Mouse (Mus musculus) liver, embryonic 12.5 days (tissue): ENCODE measurements at regions not wholly inside any gene's neighbourhood (a gene's known extent, or its start where the extent isn't known, plus 50 kb on each side); places are given as distances from the start of the nearest gene placed in this dataset.

Experiments used
- ATAC-seq: fragments of 200-750 bp; cut with Nextera tagmentation; 2 replicates; pipeline ENCODE4 v1.8.0; 2017; ENCODE audit warnings: moderate number of reproducible peaks, mild to moderate bottlenecking, moderate library complexity
- H3K27ac ChIP-seq: fragments of 300-500 bp; sonication (generic); 2 replicates; pipeline ENCODE4 v1.5.1; 2016; ENCODE audit warnings: mild to moderate bottlenecking
- H3K27me3 ChIP-seq: fragments of 300-500 bp; sonication (generic); replicated peaks from 2 replicates; pipeline ENCODE4 v1.6.1; 2016; ENCODE audit warnings: mild to moderate bottlenecking, moderate library complexity
- H3K36me3 ChIP-seq: fragments of 300-500 bp; sonication (generic); 2 replicates; pipeline ENCODE4 v1.6.1; 2016; ENCODE audit warnings: mild to moderate bottlenecking, moderate library complexity
- H3K4me1 ChIP-seq: fragments of 300-500 bp; sonication (generic); 2 replicates; pipeline ENCODE4 v1.6.1; 2016
- H3K4me2 ChIP-seq: fragments of 300-500 bp; sonication (generic); 2 replicates; pipeline ENCODE4 v1.6.1; 2016; ENCODE audit warnings: mild to moderate bottlenecking, moderate library complexity
- H3K4me3 ChIP-seq: fragments of 300-500 bp; sonication (generic); 2 replicates; pipeline ENCODE4 v1.5.1; 2016; ENCODE audit warnings: mild to moderate bottlenecking, moderate library complexity
- H3K9ac ChIP-seq: fragments of 300-500 bp; sonication (generic); 2 replicates; pipeline ENCODE4 v1.6.1; 2016; ENCODE audit warnings: mild to moderate bottlenecking, moderate library complexity
- H3K9me3 ChIP-seq: fragments of 300-500 bp; sonication (generic); replicated peaks from 2 replicates; pipeline ENCODE4 v1.6.1; 2016; ENCODE audit warnings: mild to moderate bottlenecking, moderate library complexity
- WGBS: fragments of 180-500 bp; shearing (Covaris S2); methylation state at CpG from one replicate; pipeline ENCODE4 v1.1.7; 2016; ENCODE audit not compliant: insufficient replicate concordance; 5-methylcytosine and 5-hydroxymethylcytosine counted together

DNA sequence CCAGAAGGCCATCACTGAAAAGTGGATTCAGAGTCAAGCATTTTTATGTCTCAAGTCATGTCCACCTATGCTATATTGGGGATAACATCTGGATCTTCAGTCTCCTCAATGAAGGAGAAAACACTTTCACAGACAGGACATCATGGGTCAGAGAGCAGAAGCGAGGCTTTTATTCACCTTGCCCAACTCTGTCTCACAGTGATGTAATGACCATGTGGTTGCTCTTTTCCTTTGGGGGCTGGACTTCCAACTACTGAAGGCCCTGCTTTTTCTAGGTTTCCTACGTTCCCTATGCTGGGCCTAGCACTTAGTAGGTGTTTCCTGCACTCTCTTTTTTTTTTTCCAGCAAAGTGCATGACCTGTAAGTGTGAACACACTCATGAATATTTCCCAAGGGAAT, 130.4 kb downstream of the 4933412E24Rik start:
- Histone ChIP-seq H3K27ac (no peak overlapping the region), H3K9ac (no peak overlapping the region), H3K27me3 (no peaks in the 10 kb centered on the region), H3K4me1 (no peaks in the 10 kb centered on the region), H3K4me2 (no peak overlapping the region), H3K36me3 (no peaks in the 10 kb centered on the region), H3K4me3 (no peak overlapping the region), H3K9me3 (no peaks in the 10 kb centered on the region)
- WGBS, result 47% methylated on average over 2 of the region's 2 CpGs
- ATAC-seq, result no peak

GRCm38 (mm10) chr15:59882444-59882843, 134.0 kb downstream of the 4933412E24Rik start:
- Histone ChIP-seq H3K27me3 (no peaks in the 10 kb centered on the region), H3K4me2 (no peak overlapping the region), H3K9ac (no peak overlapping the region), H3K36me3 (no peaks in the 10 kb centered on the region), H3K4me3 (no peak overlapping the region), H3K27ac (no peak overlapping the region), H3K9me3 (no peaks in the 10 kb centered on the region), H3K4me1 (no peaks in the 10 kb centered on the region)
- 73% methylated on average over 5 of the region's 5 CpGs for WGBS
- ATAC-seq, result no peak

GRCm38 (mm10) chr15:59880426-59880825, 136.0 kb downstream of the 4933412E24Rik start:
- Histone ChIP-seq H3K4me3 (no peak overlapping the region), H3K4me2 (no peak overlapping the region), H3K9me3 (no peaks in the 10 kb centered on the region), H3K36me3 (no peaks in the 10 kb centered on the region), H3K4me1 (no peaks in the 10 kb centered on the region), H3K27me3 (no peaks in the 10 kb centered on the region), H3K27ac (no peak overlapping the region), H3K9ac (no peak overlapping the region)
- ATAC-seq, result no peak
- 75% methylated on average over 5 of the region's 5 CpGs for WGBS

DNA sequence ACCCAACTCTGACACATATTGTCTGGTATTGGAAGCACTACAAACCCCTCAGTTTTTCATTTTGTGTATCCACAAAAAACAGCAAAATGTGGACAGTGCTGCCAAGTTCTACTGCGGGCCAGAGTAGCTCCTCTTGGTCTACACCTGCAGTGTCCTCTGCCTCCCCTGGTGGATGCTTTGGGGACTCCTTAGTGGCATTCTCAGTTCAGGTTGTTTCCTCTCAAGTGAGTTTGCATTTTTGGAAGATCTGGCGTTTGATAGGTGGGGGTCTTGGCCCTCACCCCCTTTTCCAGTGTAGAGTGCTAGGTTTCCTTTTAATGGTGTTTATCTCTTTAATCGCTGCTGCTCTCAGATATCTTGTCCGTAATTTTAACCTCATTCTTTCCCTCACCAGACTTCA, 137.1 kb downstream of the 4933412E24Rik start:
- no peaks in the 10 kb centered on the region for H3K27me3 ChIP-seq
- 59% methylated on average over 4 of the region's 4 CpGs for WGBS
- no peak for ATAC-seq
- H3K4me1 ChIP-seq, result no peaks in the 10 kb centered on the region
- no peak overlapping the region for H3K27ac ChIP-seq
- no peaks in the 10 kb centered on the region for H3K9me3 ChIP-seq
- H3K4me2 ChIP-seq, result no peak overlapping the region
- H3K4me3 ChIP-seq, result no peak overlapping the region
- no peaks in the 10 kb centered on the region for H3K36me3 ChIP-seq
- H3K9ac ChIP-seq, result no peak overlapping the region

GRCm38 (mm10) chr15:59876279-59876742, 140.1 kb downstream of the 4933412E24Rik start:
- no peak overlapping the region for H3K9ac ChIP-seq
- H3K4me2 ChIP-seq, result no peak overlapping the region
- H3K9me3 ChIP-seq, result no peaks in the 10 kb centered on the region
- no peaks in the 10 kb centered on the region for H3K4me1 ChIP-seq
- no peaks in the 10 kb centered on the region for H3K27me3 ChIP-seq
- no peak overlapping the region for H3K4me3 ChIP-seq
- no peaks in the 10 kb centered on the region for H3K36me3 ChIP-seq
- 73% methylated on average over 7 of the region's 7 CpGs for WGBS
- no peak for ATAC-seq
- H3K27ac ChIP-seq, result no peak overlapping the region

DNA sequence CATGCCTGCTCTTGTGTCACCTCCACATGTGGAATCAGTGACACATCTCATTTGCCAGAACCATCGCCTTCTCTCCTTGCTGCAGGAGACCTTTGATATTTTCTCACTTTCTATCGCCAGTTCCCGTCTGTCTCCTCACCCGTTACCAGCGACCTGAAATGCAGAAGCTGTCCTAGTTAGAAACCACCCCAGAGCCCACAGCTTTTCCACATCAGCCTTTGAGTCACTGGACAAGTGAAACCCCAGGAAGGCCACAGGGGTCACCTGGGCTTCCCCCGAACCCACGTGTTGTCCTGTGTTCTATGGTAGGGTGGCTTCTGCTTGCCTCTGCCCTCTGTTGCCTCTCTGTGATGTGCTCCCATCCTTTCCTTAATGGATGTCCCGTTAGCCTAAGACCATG, 149.7 kb downstream of the 4933412E24Rik start:
- Histone ChIP-seq H3K4me3 (no peak overlapping the region), H3K9me3 (0 out of 2 replicates have a peak, but pooled peaks cover 5% of the 10 kb centered on the region), H3K36me3 (no peaks in the 10 kb centered on the region), H3K4me1 (no peaks in the 10 kb centered on the region), H3K4me2 (no peak overlapping the region), H3K27me3 (no peaks in the 10 kb centered on the region; the same call in 1 of the 2 replicates), H3K27ac (no peak overlapping the region), H3K9ac (no peak overlapping the region)
- no peak for ATAC-seq
- WGBS, result 77% methylated on average over 8 of the region's 8 CpGs

GRCm38 (mm10) chr15:59864746-59865499, 151.5 kb downstream of the 4933412E24Rik start:
- no peak overlapping the region for H3K4me2 ChIP-seq
- 0 out of 2 replicates have a peak, but pooled peaks cover under 1% of the 10 kb centered on the region for H3K9me3 ChIP-seq
- H3K27ac ChIP-seq, result no peak overlapping the region
- no peak overlapping the region for H3K9ac ChIP-seq
- H3K36me3 ChIP-seq, result no peaks in the 10 kb centered on the region
- no peak overlapping the region for H3K4me3 ChIP-seq
- no peak for ATAC-seq
- no peaks in the 10 kb centered on the region for H3K4me1 ChIP-seq
- WGBS, result 32% methylated on average over 18 of the region's 18 CpGs
- no peaks in the 10 kb centered on the region; the same call in 1 of the 2 replicates for H3K27me3 ChIP-seq

GRCm38 (mm10) chr15:59852271-59853000, 164.0 kb downstream of the 4933412E24Rik start:
- Histone ChIP-seq H3K27me3 (no peaks in the 10 kb centered on the region), H3K4me1 (no peaks in the 10 kb centered on the region), H3K4me3 (no peak overlapping the region), H3K27ac (no peak overlapping the region), H3K36me3 (no peaks in the 10 kb centered on the region), H3K9me3 (no peaks in the 10 kb centered on the region), H3K9ac (no peak overlapping the region), H3K4me2 (no peak overlapping the region)
- 66% methylated on average over 12 of the region's 12 CpGs for WGBS
- ATAC-seq, result no peak

DNA sequence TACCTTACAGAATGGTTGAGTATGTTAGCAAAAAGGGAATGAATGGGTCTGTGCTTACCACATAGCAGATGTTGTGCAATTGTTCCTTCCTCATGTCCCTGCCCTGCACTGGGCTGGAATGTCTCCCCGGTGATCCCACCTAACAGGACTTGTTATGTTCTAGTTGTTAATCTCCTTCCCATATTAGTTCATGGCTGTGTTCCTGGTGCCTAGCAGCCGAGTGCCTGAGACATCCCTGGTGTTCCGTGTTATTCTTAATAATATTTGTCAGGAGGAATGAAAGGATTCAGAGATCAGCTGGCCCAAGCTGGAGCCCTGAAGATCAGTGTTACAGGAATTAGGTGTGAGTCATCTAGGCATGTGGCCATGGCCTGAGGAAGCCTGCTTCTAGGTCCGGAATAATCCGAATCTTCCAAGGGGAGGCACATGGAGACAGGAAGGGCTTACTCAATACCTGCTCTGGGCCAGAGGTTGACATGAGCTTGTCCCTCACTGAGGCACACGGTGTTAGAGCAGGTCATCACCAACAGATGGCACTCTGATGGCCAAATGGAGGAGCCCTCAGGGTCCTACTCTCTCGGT, 171.2 kb downstream of the 4933412E24Rik start:
- H3K4me1 ChIP-seq, result no peaks in the 10 kb centered on the region
- no peaks in the 10 kb centered on the region for H3K36me3 ChIP-seq
- no peak overlapping the region for H3K4me2 ChIP-seq
- 53% methylated on average over 7 of the region's 7 CpGs for WGBS
- H3K27ac ChIP-seq, result no peak overlapping the region
- no peak overlapping the region for H3K4me3 ChIP-seq
- no peaks in the 10 kb centered on the region for H3K9me3 ChIP-seq
- ATAC-seq, result no peak
- no peaks in the 10 kb centered on the region for H3K27me3 ChIP-seq
- H3K9ac ChIP-seq, result no peak overlapping the region

- ATAC-seq, result no peak
- Histone ChIP-seq H3K9me3 (no peaks in the 10 kb centered on the region), H3K4me1 (no peaks in the 10 kb centered on the region), H3K27me3 (no peaks in the 10 kb centered on the region), H3K4me2 (no peak overlapping the region), H3K4me3 (no peak overlapping the region), H3K27ac (no peak overlapping the region), H3K9ac (no peak overlapping the region), H3K36me3 (no peaks in the 10 kb centered on the region)
- WGBS, result 60% methylated on average over 5 of the region's 5 CpGs
Measured at GRCm38 (mm10) chr15:59836631-59837030, 179.8 kb downstream of the 4933412E24Rik start.

- 63% methylated on average over 3 of the region's 3 CpGs for WGBS
- Histone ChIP-seq H3K9me3 (no peaks in the 10 kb centered on the region), H3K27ac (no peak overlapping the region), H3K4me3 (no peak overlapping the region), H3K4me2 (no peak overlapping the region), H3K36me3 (no peaks in the 10 kb centered on the region), H3K4me1 (no peaks in the 10 kb centered on the region), H3K9ac (no peak overlapping the region), H3K27me3 (no peaks in the 10 kb centered on the region)
- ATAC-seq, result no peak
Measured at GRCm38 (mm10) chr15:59833232-59833631, 183.2 kb downstream of the 4933412E24Rik start.

GRCm38 (mm10) chr15:59831481-59831880, 184.9 kb downstream of the 4933412E24Rik start:
- whole genome bisulfite sequencing, result 45% methylated on average over 2 of the region's 2 CpGs
- H3K9ac ChIP-seq, result no peak overlapping the region
- no peaks in the 10 kb centered on the region for H3K9me3 ChIP-seq
- H3K27ac ChIP-seq, result no peak overlapping the region
- no peaks in the 10 kb centered on the region for H3K27me3 ChIP-seq
- no peaks in the 10 kb centered on the region for H3K4me1 ChIP-seq
- ATAC-seq, result no peak
- no peak overlapping the region for H3K4me3 ChIP-seq
- H3K4me2 ChIP-seq, result no peak overlapping the region
- H3K36me3 ChIP-seq, result no peaks in the 10 kb centered on the region
